Mouse (Mus musculus) right cerebral cortex, adult 18-20 months (tissue): ENCODE data around the gene Trhr2.

Experiments
- DNase-seq: peaks from one replicate; pipeline ENCODE4 v3.0.0; 2022; ENCODE audit warnings: mixed read lengths

The Trhr2 gene

DNA sequence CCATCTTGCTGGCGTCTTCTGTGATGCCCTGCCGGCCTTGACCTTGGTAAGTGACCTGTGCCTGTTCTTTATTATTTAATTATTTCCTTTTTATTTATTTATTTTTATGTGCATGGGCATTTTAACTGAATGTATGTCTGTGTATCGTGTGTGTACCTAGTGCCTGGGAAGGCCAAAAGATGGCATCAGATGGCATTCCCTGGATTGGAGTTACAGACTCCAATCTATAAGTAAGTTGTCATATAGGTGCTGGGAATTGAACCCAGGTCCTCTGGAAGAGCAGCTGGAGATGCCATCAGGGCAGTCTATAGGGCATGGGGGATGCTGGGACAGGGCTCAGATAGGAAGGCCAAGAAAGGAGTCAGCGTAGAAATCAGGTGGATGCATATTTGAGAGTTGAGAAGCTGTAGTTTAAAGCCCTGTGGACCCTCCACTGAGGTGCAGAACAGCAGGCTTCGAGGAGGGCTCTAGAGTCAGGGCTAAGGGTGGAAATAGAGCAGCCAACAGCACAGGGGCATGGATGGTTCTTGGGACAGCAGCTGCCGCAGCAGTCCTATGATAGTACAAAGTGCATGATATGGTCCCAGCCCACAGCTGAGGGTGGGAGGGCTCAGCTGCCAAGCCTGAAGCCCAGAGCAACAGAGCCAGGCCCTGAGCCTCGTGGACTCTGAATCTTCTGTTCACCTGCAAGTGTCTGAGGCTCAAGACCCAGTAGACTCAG, at the start of gene Trhr2:
Gene Trhr2, minus strand, starts transcription at position 51 of the 721 bp plus-strand sequence.
- DNase-seq = no peak

DNA sequence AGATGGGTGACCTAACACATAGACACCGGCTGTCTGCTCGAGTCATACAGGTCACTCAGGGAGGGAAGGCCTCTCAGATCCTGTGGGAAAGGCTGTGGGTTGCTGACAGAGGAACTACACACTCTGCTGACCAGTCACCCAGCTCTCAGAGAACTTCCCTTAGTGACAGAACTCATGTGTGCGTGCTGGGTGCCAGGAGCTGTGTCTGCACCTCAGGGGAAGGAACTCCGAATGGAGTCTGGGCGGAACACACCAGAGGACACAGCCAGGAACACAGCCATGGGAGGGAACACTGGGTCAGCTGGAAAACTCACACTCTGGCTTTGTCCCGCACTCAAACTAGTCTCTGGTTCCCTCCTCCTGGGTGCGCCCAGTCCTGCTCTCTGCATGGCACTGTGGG, 47.1 kb upstream of the Trhr2 start:
- no peak for DNase-seq

DNA sequence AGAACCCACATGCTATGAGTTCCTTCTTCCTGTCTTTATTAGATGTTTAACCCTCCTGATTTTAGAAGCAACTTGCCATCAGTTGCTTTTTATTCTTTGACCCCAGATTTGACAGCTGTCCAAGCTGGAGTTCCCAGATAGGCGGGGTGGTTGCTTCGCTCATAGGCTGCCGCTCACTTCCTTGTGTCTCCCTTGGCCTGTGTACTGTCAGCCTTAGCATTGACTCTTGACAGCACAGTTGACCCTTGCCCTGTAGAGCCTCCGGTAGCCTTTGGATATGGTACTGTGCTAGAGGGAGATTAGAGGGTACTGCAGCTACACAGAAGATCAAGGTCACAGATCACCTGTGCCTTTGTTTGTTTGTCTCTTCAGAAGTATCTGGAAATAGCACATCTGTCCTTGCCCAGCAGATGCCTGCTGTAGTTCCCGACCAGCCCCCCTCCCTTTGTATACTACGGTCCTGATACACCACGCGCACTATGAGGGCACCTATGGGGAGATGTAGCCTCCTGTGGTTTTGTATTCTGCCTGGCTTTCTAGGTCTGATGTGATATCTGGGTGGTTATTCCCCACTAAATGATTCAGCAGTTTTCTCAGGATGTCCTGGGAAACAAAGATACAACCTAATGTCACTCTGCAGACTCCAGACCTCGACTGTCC, 44.7 kb upstream of the Trhr2 start:
- DNase-seq = no peak

DNA sequence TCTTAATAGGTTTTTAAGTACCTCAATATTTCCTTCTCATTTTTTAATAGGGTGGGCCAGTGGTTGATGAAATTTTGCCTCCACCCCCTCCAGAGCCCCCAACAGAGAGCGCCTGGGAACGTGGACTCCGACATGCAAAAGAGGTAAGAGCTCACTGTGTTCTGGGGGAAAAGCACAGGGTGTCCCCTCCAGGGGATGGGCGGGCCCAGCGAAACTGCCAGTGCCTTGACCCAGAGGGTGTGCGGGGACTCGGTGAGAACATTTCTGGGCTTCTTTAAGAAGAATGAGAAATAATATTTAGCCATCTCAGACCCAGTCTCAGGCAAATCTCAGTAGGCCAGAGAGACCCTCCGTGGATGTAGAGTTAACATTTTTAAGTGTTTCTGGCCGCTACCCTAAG, 37.6 kb upstream of the Trhr2 start:
- no peak for DNase-seq

DNA sequence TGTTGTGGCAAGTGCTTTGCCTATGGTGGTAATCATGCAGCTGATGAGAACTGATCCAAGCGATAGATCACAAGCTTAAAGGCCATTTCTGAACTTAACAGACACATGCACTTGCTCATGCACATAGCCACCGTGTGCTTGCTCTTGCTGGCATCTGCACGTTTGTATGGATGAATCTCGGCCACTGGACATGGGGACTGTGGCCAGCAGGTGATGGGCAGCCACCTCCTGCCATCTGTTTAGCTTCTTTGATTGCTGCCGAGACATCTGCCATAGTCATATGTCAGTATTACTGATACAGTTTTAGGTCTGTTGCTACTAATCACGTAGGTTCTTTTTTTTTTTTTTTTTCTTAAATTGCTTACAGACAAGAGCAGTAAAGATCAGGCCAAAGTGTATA, 34.7 kb upstream of the Trhr2 start:
- DNase-seq = no peak

DNA sequence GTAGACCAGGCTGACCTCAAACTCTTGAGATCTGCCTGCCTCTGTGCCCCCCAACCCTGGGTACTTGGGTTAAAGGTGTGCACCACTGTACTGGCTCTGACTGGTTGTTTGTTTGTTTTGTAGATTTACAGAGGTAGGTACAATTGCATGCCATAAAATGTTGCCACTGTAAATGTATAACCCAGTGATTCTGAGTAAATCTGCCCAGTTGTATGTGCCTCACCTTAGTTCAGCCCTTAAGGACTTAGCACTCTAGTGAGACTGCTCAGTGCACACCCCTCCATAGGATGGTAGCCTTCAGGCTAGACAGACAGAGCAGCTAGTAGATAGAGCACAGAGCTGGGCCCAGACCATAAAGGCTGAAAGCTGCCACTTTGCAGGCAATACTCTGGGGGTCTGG, 33.2 kb upstream of the Trhr2 start:
- DNase-seq = no peak

DNA sequence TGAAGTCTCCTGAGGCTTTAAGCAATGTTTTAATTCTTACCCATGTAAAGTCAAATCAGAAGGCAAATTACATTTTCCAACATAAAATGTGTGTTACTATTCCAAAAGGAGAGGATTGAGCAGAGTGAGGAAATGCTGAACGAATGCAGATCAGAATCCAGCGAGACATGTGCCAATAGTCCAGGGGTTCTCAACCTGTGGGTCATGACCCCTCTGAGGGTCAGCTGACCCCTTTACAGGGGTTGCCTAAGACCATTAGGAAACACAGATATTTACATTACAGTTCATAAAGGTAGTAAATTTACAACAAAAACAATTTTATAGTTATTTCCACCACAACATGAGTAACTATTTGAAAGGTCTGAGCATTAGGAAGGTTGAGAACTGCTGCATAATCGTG, 30.2 kb upstream of the Trhr2 start:
- DNase-seq = no peak

DNA sequence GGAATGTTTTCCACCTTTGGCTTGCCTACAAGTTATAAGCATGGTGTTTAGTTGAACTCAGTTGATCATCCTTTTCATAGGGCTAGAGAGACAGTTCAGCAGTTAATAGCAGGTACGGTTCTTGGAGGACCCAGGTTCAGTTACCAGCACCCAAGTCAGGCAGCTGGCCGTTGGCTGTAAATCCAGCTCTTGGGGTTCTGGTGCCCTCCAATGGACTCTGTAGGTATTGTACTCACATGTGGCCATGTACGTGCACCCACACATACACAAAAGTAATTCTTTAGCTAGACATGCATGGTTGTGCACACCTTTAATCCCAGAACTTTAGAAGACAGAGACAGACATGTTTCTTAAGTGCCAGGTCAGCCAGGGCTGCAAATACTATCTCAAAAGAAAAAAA, 28.8 kb upstream of the Trhr2 start:
- DNase-seq = no peak

DNA sequence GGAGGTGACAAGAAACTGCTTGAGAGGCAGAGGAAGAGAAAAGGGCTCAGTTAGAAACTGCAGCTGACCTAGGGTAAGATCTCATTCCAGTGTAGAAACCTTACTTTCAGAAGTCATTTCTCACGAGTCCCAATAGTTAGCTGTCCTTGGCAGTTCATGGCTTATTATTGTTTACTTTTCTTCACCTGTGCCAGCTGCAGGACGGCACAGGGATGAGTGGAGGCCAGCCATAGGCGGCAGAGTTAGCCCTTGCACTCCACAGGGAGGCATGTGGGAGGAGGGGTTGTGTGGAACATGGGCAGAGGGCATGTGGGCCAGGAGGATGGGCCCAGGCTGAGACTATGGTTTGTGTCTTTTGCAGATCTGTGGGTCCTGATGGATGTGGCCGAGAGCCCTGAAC, 22.5 kb upstream of the Trhr2 start:
- no peak for DNase-seq

DNA sequence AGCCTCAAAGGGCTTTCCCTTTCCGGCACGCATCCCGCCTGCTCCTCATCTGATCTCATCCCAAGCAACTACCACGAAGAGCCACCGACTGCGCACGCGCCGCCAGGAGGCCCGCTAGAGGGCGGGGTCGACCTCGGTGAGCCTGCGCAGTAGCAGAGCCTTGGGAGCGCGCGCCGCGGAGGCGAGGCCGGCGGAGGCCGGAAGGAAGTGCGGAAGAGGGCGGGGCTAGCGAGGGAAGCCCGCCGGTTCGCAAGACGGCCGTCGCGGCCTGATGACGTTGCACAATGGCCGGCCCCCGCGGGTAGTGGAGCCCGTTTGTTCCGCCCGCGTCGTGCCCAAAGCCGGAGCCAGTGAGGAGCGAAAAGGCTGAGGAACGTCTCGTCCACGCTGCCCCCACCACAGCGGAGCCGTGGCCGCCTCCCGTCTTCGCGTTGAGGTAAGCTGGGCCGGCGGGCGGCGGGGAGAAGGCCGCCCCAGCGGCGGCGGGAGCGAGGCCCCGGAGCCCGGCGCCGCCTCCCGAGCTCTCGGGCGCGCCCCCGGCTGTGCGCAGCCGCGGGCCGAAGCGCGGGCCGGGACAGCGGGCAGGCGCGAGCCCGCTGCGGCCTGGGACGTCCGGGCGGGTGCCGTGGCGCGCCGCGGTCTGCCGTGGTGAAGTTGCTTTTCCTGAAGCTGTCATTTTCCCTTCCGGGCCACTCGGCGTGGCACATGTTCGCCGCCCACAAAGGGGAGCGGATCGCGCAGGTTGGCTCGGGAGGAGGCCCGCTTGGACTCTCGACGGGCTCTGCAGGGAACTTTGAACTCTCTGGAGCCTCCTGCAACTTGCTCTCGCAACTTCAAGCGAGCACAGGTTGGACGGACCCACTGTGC, 16.1 kb upstream of the Trhr2 start, which contains the start of gene Zc3h18:
Gene Zc3h18, plus strand, starts transcription at position 245 of the 867 bp plus-strand sequence.
- DNase-seq = peak; percentile 100

DNA sequence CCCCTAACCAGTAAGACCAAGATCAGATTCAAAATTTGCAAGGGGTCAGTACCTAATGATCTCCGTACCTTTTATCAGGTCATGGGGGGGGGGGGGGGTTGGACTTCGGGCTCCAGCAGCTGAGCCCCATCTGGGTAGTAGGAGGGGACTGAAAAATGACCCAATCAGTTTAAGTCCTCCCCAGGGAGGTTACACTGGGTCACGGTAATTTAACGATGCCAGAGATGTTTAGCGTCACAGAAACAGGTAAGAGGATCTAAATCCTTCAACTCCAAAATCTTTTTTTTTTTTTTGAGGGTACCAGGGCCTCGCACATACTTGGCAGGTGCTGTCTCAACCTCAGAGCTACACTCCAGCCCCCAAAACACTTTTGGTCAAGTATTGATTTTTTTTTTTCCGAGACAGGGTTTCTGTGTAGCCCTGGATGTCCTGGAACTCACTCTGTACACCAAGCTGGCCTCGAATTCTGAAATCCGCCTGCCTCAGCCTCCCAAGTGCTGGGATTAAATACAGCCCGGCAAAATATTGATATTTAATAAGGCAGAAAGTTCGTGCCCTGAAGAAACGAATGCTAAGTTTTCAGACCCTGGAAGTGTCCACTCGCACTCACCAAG, 15.3 kb upstream of the Trhr2 start:
- DNase-seq = no peak

DNA sequence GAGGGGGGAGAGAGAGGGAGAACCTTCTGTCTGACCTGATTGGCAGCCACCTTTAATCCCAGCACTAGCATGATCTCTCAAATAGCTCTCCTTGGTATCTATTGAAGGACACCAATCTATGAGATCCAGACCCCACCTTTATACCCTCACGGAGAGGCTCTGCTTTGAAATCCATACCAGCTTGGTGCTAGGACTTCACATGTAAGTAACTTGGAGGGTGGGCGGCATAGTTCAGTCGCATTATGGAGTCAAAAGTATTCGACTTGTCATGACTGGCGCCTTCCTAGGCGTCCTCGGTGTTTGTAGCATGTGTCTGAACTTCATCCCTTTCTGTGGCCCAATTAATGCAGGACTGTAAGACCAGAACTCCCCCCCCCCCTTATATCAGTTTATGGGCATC, 14.8 kb upstream of the Trhr2 start:
- DNase-seq = no peak

DNA sequence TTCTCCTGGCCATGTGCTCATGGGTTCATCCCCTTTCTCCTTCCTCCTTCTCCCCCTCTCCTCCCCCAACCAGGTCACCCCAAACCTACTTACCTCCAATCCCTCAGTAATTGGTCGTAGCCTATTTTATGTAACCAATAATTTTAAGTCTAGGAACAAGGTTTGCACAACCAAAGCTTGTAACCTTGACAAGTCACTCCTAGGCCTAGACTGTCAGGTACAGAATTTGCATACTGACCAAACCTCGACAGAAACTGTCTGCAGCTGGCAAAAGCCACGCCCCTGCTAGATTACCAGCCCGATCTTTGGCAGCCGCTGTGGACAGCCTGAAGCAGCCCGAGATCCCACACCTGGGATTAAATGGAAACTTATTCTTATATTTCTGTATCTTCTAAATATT, 11.2 kb upstream of the Trhr2 start:
- no peak for DNase-seq

DNA sequence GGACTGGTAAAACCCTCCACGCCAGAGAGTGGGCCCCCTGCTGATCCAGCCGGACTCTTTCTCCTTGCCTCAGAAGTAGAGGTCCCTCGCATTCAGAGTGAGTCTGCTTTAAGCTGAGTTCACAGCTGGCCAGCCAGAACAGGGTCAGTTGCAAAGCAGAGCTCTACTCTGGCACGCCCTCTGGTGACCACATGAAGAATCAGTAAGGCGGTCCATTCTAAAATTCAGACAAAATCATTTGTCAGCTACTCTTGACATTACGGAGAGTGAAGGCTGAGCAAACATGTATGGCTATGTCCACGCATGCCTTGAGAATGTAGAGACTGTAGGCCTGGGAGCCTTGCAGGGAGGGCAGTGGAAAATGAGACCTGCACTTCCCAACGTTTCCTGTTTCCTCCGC, 9.1 kb upstream of the Trhr2 start:
- DNase-seq = peak; percentile 69

DNA sequence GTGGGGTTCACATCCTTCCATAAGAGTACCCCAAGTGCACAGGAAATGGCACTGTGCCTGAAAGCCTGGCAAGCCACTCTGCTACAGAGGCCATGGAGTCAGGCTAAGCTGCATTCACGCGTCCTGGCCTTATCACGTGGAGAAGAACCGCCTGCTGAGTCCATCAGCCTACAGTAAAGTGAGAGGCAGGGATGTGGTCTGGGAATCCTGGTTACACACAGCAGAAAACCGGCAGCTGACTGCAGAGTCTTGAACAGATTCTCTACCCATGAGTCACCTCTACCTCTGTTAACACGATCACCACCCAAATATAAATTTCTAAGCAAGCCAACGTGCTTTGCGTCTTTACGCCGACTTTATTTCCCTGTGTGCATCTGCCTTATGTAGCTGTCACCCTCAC, 7.9 kb upstream of the Trhr2 start:
- no peak for DNase-seq

DNA sequence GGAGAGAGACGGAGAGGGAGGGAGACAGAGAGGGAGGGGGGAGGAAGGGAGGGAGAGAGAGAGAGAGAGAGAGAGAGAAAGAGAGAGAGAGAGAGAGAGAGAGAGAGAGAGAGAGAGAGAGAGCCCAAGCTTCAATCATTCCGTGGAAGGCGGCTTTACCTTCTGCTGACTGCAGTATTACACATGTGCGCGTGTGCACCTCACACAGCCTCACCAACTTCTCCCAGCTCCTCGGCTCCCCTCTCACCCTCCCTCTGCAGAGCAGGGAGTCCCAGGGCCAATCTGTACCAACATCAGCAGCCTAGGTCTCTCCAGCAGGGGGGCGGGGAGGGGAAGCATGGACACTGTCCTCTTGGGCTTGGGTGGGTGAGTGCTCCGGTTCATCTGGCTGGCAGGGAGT, 2.4 kb upstream of the Trhr2 start:
- no peak for DNase-seq

DNA sequence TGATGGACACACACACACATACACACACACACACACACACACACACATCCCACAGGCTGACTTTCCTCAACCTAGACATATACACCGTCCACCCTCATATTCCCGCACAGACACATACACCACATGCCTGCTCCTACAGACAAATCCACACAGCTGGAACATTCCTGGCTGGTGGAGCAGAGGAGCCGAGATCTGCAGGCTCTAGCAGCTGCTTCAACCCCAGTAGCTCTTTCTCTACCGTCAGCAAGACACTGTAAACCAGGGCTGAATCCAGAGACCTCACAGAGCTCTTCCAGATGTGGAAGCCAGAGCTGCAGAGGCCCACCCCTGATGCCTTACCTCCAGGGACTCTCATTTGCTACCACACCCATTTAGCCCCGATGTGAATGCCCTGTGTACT, 1.7 kb upstream of the Trhr2 start:
- no peak for DNase-seq

DNA sequence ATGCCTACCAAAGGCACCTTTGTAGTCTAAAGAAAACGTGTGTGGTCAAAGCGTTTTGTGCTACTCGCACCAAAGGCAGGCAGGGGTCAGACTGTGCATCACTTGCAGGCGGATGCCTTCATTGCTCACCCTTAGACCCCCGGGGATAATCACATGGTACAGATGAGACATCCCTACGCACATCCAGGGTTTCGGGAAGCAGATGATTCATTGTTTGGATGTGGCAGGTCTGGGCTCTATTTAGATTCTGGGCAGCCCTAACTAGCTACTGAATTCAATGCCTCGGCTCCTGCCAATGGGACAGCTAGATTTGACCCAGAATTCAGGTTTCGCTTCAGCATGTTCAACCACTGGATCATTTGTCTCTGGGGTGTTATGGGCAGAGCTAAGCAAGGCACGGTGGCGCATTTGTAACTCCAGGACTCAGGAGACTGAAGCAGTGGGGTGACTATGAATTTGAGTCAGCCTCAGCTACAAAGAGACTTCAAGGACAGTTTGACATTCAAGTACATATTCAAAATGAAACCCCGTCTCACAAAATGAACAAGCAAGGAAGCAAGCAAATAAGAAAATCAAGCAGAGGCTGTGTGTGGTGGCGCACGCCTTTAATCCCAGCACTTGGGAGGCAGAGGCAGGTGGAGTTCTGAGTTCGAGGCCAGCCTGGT, 1.3 kb downstream of the Trhr2 start:
- DNase-seq = no peak

DNA sequence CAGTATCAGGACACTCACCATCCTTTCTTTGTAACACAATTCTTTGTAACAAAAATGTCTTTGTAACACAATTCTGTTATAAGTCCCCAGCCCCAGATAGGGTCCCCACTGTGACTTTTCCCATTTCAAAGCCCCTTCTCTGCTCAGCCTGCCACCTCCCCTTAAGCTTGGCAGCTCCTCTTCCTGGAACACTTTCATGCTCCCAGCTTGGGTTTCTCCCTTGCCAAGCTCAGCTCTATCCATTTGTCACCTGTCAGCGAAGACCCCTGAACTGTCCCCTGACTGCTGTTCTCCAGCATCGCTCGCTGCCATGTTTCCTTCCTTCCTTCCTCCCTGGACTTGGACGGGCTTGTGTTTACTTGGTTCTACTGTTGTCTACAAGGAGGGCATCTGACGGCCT, 2.9 kb downstream of the Trhr2 start:
- no peak for DNase-seq

DNA sequence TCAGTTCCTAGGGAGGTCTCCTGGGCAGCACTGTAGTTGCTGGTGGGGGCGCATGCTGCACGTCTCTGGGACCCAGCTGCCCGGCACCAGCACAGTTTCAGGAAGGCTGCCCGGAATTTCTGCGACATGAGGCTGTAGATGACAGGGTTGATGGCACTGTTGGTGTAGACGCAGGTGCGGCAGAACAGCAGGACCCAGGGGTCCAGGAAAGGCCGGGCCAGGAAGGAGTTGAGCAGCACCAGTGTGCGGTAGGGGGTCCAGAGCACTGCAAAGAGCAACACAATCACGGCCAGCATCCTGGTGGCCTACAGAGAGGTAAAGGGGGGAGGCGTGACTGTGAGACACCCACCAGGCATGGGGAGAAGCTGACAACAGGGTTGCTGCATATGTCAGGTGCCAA, 3.3 kb downstream of the Trhr2 start:
- DNase-seq = no peak

DNA sequence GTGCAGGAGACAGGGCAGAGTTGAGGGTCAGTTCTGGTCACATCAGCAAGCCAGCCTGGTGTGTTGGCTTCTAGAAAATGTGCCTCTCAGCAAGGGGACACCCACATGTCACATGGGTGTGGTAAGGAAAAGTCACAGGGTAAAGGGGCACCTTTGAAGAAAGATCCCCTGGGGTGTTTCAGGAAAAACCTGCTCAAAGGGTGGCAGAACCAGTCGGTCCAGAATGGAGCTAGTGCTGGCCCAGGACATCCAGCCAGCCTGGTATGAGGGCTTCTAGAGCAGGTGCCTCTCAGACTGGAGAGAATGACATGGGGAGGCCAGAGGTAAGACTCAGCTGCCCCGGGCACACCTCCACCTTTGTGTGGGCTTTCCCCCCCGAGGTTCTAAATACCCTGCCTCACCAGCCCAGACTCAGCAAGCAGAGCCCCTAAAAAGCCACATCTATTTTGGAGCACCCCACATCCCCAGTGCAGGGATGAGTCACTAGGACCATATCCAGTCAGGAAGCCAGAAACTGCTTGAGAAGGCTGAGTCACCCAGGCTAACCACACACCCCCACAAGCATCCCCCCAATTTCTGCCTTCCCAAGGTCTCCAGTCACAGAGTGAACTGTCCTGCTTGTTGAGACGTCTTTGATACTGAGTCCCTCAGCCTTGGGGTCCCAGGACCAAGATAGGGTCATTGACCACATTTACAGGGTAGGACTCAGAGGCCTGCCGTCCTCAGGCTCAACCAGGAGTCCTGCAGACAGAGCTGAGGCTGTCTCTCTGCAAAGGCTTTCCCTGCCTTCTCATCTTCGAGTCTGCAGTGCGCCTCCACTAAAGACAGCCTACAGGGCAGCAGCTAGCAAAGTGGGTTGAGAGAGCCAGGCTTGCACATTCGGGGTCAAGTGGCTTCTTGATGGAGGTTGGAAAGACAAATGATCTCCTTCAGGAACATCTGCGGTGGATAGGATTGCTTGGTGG, 4.6 kb downstream of the Trhr2 start:
- peak; percentile 88 for DNase-seq

DNA sequence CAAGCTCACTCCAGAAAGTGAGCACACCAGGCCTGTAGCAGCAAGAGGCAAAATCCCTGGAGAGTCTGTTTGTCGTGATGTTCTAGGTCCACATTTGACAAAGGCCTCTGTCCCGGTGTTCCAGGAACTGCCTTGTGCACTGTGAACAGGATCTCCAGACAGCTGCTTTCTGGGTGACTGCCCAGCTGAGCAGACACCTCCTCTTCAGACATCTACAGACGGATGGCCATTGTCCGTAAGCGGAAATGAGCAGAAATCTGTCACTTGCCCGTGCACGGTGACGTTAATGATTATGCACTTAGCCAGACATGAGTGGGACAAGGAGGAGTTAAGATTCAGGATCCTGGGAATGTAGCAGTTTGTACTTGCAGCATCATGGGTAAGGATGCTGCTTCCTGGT, 6.4 kb downstream of the Trhr2 start:
- no peak for DNase-seq
